Mouse (Mus musculus) liver, adult 2 months (tissue): ENCODE data around the gene Rrp12.

Source experiments
- CTCF ChIP-seq: fragments of 200-500 bp; IDR thresholded peaks from 2 replicates; pipeline ENCODE4 v1.5.1; 2011; ENCODE audit warnings: low read depth, low read length, control low read depth
- POLR2A ChIP-seq: fragments of 200-500 bp; IDR thresholded peaks from 2 replicates; pipeline ENCODE4 v1.6.1; 2011; ENCODE audit warnings: low read length, control low read depth; ENCODE audit not compliant: insufficient read depth; ENCODE audit errors: extremely low read depth

DNA sequence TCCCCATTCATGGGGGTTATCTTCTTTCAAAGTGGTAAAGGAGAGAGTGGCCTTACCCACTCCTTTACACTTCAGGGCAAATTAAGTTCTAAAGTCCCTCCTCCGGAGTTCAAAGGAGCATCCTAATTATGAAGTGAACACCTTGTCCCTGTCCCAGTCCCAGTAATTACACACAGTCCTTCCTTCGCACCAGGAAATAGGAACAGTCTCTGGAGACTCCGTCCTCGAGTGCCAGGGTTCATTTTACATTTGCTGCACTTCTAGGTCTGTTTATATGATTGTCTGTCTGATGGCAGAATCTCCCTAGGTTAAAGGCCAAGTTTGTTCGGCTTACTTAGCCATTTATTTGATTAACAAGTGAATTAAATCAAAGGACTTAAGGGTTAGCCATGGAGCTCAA is 79.6 kb downstream of the Rrp12 start:
- TF ChIP-seq CTCF (no peak), POLR2A (no peak)
